Mouse (Mus musculus) large intestine, adult 2 months (tissue): ENCODE results near the gene Frmd5. TPM values are rescaled to one million over a fixed set of nuclear protein-coding genes. Genes with fewer than 3 reads are reported as not detected.

Experiments used
- DNase-seq: peaks from one replicate; pipeline ENCODE4 v3.0.0-alpha.2; 2012; ENCODE audit warnings: low read depth, low spot score
- WGBS: fragments of 180-500 bp; shearing (Covaris S2); methylation state at CpG from one replicate; pipeline ENCODE4 v1.1.7; 2018; 5-methylcytosine and 5-hydroxymethylcytosine counted together
- polyA plus RNA-seq: library from polyadenylated mRNA; depleted of rRNA; stranded (reverse); fragments of >200 nt; gene quantifications from 2 replicates; pipeline ENCODE4 v1.2.3, GENCODE M21; 2012

The Frmd5 gene
- polyA plus RNA-seq, 1 experiment: 0.38 TPM

DNA sequence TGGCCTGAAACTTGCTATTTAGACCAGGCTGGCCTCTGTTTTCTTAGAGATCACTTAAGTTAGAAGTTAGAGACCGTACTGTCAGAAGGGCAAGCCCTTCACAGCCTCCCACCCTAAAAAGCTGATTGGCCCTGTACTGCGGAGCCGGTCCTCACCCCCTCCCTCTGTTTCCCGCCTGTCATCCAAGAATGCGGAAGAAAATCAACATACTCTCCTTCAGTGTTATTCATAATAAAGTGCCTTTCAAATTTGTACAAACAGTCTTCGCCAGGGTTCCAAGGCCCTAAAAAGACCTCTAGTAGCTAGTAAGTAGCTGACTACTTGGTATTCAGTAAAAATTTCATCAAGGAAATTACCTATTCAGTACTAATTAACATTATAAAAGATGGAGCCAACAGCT, 164.0 kb downstream of the Frmd5 start:
- no peak for DNase-seq
- 39% methylated on average over 6 of the region's 6 CpGs for WGBS

DNA sequence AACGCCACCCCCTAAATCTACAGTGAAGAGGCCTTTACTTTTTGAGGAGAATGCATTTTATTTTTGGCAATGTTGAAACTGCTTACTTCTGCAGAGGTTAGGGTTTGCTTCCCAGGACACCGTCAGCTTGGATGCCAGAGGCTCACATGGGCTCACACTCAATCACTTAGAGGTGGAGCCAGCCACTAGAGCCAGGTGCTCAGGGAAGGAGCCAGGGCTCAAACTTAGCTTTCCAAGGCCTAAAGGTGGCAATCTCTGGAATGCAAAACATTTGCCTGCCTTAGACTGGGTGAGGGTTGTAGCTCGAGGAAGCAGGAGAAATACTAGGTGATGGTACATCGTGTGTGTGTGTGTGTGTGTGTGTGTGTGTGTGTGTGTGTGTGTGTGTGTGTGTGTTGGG, 174.8 kb downstream of the Frmd5 start:
- DNase-seq: no peak
- 30% methylated on average over 4 of the region's 4 CpGs for WGBS

DNA sequence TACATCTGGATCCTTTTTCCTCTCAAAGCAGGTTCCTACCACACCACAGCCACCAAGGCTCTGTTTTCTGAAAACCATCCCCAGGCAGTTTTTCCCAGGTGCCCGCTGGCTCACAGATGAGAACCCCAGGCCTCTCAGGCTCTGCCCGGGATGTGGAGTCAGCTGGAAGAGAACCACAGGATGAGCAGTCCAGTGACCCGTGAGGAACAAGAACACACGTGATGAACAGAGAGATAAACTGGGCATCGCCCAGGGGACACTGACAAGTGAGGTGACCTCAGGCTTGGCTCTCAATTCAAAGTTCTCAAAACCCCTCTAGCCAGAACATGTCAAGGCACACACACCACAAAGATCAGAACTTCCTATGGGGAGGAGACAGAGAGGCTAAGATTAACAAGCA, 176.6 kb downstream of the Frmd5 start:
- WGBS: 74% methylated on average over 5 of the region's 5 CpGs
- DNase-seq: no peak

DNA sequence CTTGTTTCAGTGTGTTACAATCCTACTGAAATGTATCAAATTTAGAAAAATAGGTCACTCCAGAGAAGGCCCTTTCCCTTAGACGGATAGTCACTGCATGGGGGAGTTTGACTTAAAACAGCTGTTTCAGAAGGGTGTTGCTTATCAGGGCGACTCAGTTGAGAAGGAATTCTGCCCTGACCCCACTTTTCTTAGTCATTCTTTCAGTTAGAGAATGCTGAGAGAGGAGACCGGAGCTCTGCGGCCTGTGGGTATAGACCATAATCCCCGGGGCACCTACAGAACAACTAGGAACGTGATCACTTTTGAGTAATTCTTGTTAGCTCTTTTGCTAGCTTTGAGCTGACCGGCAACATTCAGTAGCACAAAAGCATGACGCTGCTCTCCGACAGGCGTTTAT, 178.6 kb downstream of the Frmd5 start:
- DNase-seq: no peak
- WGBS: 73% methylated on average over 10 of the region's 10 CpGs

DNA sequence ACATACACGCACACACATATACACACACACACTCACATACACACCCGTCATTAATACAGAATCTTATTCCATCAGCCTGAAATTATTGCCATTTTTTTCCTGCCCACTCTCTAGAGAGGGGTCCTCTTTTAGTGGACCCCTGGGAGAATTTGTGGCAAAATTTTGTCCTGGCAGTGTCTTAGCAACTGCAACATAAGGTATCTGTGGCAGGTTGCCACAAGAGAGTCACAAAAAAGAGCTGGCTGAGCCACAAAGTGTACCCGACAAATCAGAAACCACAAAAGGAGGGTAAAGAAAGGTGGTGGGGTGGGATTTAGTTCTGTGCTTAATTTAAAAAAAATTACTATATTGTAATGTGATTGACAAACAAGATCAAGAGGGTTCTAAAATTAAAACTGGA, 181.0 kb downstream of the Frmd5 start:
- 85% methylated on average over 3 of the region's 3 CpGs for WGBS
- no peak for DNase-seq

DNA sequence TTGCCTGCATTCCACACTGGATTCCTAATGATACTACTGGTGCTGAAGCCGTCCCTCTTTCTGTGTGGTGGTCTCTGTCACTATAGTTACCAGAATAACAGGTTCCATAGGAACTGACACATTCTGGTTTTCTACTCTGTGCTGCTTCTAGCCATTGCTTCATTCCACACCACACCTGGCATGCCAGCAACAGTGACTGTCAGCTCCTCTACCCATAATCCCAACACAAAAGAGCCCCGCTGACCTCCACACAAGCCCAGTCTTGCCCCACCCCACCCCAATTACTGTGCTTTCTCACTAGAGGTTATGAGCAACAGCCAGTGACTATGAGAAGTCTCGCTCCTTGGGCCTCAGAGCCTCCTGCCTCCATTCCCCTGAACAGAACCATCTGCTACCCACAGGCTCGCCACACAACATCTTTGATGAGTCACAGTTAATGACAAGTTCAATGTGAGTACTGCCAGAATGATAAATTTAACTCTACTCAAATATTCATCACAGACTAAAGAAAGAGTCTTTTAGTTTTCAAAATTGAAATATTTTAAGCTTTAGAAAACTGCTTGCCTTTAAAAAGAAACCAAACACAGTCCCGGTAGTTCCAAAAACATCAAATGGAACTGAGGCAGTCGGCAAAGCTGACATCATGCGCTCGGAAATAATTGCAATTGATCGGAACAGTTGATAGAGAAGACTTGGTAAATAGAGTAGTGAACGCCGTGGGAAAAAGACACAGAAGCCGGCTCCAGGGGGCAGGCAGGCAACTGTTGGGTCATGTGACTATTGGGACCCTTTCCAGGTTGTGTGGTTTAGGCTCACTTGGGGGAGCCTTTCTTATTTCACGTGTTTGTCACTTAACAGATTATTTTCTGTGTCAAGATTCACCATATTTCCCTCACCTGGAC, 185.4 kb downstream of the Frmd5 start:
- DNase-seq: no peak
- WGBS: 68% methylated on average over 13 of the region's 13 CpGs

DNA sequence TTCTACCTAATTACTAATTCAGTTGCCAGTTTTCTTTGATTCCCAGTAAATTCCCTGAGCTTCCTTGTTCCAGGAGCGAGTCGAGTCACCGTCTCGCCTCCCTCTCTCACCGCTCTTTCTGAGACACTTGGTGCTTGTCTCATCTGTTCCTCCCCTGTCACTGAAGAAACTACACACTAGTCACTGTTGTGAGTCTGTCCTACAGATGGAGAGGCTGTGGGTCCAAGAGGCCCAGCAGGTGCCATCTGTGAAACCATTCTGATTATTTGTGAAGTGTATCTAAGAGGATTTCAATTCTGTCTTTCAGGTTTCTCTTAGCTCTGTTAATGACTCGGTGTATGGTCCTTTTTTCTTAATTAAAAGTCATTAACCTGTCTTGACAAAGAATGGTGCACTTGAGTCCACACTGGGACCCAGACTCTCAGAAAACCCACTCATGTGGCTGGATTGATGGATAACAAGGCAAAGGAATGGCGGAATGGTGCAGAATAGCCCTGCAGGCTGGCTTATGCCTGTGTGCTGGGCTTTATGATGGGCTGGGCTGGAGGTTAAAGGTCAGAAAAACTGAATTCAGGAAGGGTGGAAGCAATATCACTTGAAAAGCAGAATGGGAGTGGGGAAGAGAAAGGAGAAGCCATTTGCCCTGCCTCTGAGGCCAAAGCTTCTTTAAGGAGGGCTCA, 186.2 kb downstream of the Frmd5 start:
- no peak for DNase-seq
- WGBS: 82% methylated on average over 7 of the region's 7 CpGs

DNA sequence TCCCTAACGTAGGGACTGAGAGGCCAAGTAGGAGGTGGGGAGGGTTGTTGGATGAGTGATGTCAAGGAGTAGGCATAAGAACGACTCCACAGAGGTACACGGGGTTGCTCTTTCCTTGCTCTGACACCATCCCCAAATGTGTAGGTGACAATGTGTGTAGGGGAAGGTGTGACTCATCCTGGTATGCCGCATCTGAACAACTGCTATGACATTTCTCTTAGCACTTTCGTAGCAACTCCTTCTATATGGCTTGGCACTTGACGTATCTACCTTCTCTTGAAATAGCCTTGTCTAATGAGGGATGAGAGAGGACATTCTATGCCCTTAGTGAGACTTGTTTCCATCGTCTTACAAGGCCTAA, 191.7 kb downstream of the Frmd5 start:
- WGBS: 74% methylated on average over 7 of the region's 7 CpGs
- no peak for DNase-seq

DNA sequence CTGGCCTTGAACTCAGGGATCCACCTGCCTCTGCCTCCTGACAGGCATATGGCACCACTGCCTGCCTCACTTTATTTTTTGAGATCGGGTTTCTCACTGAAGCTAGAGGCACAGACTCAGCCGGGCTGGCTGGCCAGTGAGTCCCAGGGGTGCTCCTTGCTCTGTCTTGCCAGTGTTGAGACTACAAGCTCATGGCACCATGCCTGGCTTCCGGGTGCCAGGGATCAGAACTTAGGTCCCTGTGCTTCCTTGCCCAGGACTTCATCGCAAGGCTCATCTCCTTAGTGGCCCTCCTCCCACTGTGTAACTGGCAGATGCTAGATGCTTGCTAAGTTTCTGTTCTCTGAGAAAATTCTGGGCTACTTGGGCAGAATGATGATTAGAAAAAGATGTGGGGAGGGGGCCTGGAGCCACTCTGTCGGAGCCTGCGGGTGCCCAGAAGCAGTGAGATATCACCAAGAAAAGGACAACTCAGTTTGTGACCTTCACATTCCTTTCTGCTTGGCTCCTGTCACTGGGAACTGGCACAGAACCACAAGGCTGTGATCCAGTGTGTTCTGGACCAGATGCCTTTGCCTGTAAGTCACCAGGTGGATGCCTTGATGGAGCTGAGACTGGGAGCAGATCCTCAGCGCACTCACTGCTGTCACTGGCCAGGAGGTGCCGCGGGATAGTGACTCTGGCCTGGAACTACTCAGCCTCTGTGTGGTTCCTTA, 192.2 kb downstream of the Frmd5 start:
- no peak for DNase-seq
- WGBS: 85% methylated on average over 9 of the region's 9 CpGs

DNA sequence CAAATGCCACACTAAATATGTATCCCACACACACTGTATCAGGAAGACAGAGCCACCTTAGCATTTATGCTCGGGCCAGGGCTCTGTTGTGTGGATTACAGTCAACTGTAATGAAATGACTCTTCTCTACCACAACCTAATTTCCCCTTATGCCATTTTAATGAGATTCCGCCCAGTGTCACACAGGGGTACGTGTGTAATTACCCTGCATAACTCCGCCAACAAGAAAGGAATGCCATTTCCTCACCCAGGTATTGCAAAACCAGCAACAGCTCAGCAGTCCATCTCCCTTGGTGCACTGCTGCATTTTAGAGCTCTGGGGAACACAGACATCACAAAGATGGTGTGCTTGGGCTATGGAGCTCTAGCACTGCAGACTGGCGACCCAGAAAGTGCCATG, 194.8 kb downstream of the Frmd5 start:
- DNase-seq: no peak
- WGBS: 44% methylated on average over 5 of the region's 5 CpGs

DNA sequence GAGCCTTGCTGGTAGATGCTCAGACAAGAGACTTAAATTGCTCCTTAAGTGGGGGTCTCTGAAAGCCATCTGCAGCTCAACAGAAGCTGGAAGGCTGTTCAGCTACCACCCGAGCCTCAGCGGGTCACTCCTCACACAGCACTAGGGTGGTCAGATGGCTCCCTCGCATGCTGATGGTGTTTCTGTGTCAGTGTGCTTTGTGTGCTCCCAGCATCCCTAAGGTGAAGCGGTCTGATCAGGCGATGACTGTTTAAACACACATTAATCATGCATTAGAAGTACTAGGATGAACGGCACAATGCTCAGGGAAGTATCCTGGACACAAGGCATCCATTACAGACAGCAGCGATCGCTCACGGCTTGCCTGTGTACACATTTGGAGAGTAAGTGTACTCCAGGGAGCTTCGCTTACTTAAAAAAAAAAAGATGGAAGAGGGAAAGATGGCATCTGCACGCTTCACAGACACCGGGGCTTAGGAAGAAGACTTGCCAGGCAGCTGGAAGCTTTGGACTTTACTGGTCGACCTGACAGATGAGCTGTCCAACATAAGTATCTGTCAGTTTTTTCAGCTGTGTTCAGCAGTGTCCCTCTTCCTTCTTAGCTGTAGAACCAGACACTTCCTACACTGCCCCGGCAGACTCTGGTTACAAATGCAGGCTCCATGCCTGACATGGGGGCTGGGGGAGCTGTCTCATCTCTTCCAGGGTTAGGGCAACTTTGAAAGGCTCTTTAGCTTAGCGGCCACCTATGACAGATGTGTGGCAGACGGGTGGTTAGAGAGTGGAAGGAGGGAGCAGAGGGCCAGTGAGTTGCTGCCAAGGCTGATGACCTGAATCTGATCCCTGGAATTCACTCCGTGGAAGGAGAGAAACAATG, 196.6 kb downstream of the Frmd5 start:
- 48% methylated on average over 17 of the region's 17 CpGs for WGBS
- DNase-seq: no peak

DNA sequence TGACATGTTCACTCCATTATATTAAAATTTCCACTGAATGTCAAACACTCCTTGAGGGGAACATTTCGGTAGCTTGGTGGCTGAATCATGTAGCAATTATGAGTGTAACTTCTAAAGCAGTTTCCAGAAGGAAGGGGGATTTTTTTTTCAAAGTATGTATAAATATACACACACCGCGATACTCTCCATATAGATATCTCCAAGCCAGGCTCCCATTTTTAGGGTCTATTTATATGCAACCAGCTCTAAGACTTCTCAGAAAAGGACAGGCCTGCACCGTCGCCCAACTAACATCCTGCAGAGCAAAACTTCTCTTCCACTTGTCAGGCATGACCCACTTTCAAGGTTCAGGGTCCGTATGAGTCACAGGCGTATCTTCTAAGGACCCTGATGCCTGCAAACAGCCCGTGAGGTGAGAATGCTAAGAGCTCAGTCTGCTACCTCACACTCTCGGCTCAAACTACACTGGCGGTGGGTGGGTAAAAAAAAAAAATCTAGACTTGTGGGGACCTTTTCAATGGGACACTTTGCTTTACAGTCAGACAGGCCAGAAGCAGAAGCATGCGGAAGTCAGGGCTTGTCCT, 197.7 kb downstream of the Frmd5 start:
- no peak for DNase-seq
- 79% methylated on average over 11 of the region's 11 CpGs for WGBS

DNA sequence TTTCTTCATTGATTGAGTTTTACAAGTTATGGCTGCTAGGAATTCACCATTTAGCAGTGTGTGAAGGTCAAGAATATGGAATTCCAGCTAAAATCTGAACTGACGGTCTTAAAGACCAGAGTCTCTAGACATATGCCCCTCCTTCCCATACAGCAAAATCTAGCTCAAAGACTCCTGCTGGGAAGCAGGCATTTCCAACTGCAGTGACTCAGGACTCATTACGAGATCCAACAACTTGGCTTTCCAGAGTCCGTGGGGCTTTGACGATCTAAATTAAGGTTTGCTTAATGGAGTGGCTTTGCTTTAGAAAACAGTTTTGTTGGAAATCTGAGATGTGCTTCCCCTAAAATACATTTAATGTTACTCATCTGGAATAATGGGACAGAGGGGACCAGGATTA, 204.5 kb downstream of the Frmd5 start:
- WGBS: 77% methylated on average over 4 of the region's 4 CpGs
- no peak for DNase-seq

DNA sequence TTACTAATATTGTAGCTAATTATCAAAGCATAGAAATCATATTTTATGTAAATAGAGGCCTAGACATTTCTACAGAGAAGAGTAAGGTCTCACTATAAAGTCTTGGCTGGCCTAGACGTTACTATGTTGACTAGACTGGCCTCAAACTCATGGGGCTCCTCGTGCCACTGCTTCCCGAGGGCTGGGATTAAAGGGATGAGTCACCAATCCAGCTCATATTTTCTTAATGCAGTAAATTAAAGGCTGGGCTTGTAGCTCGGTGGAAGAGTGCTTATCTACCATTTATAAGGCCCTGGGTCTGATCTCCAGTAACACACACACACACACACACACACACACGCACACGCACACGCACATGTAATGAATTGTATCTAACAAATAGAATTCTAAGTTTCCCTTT, 205.3 kb downstream of the Frmd5 start:
- DNase-seq: no peak

DNA sequence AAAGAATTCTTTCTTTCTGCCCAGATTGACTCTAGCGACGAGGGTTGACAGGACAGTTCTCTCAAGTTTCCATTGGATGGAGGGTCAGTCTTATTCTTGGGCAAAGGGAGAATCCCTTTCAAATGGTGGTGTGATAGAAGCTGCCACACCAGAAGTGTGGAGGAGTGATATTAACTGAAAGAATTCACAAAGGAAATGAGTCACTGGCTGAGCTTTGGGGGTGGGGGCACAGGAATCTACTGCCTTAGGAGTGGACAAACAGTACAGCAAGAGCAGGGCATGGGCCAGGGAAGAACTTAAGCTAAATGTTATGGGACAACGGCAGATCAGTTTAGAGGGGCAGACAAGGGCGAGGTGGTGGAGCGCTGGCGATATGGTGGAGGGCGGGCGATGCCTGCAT, 206.2 kb downstream of the Frmd5 start:
- 85% methylated on average over 8 of the region's 8 CpGs for WGBS
- no peak for DNase-seq

More for the DNA sequence above, 205.3 kb downstream of the Frmd5 start:
- 52% methylated on average over 7 of the region's 7 CpGs for WGBS

DNA sequence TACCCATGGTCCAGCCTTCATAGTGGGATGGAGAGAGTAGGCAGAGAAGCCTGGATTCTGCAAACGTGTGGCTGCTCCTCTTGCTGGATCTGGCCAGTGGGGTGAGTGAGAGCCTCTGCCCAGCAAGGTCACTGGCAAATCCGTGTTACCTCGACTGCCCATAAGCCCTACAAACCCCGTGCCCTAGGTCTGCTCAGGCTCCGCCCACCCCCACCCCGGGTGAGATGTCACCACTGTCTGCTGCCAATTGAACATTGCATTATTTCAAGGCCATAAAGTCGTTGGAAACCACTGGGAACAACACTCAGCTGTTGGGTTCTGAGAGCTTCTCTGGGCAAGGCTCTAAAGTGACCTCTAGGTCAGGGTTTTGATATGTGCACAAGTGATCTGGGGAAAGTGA, 208.6 kb downstream of the Frmd5 start:
- no peak for DNase-seq
- 48% methylated on average over 7 of the region's 7 CpGs for WGBS

DNA sequence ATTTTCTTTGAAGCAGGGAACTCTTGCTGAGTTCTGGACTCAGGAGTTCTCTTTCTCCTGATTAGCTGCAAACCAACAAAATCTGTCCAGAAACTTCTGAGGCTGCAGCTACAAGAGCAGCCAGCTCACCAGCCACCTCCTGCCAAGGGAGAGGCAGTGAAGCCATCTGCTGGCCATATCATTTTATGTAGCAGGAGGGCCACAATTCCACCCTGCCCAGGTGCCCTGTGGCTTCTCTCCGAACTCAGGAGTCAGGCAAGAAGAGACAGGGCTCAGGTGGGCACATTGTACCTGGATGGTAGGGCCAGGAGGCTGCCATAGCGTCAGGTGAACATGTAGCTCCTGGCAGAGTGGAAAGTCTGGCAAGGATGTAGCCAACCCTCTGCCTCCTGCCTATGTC, 210.3 kb downstream of the Frmd5 start:
- WGBS: 68% methylated on average over 2 of the region's 2 CpGs
- no peak for DNase-seq

DNA sequence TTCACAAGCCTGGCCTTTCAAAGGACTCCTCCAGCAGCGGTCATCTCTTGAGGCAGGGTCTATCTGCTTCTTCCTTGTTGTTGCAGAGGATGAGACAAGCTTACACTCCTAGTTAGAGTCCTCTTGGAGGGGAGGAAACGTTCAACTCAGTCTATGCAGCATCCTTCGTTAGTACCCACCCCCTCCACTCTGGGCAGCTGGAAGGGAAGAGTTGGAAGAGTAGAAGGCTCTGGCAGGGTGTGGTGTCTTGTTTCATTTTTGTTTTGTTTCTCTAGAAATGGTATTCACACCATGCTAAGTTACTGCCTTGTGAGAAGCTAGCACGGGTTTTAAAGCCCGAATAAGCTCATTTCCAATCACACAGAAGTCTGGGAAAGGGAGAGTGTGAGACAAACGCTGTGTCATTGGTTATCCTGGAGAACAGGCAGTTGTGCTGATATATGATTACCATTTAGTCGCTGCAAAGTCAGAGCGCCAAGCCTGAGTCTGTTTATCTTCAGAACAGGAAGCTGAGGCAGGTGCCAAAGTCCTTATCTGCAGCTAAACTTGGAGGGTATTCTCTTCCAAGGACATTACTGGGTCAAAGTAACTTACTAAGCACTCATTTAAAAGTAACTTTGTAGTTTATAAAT, 212.1 kb downstream of the Frmd5 start:
- no peak for DNase-seq
- 11% methylated on average over 8 of the region's 8 CpGs for WGBS

DNA sequence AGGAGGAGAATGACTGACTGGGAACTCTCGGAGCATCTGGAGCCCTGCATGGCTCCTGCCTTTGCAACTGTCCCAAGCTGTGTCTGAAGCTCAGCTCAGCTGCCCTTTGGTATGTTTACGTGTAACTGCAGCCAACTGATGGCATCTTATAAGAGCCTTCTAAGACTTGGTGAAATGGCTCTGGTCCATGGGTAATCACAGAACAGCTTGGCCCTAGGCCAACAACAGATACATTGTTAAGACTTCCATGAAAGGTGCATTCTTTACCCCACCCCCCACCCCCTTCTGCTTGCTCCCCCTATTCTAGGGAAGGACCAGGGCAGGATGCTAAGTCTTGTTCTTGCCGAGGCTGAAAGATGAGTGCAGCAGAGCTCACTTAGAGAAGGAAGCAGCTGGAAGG, 212.8 kb downstream of the Frmd5 start:
- 23% methylated on average over 3 of the region's 3 CpGs for WGBS
- no peak for DNase-seq
